Mouse (Mus musculus) forebrain, postnatal 0 days (tissue): ENCODE data around the gene Glt8d2. TPM values are rescaled to one million over a fixed set of nuclear protein-coding genes. Genes with fewer than 3 reads are reported as not detected.

Experiments
- ATAC-seq: fragments of 200-750 bp; cut with Nextera tagmentation; 2 replicates; pipeline ENCODE4 v1.8.0; 2017; ENCODE audit warnings: mild to moderate bottlenecking, moderate library complexity
- DNase-seq: peaks from one replicate; pipeline ENCODE4 v3.0.0-alpha.2; 2015
- H3K27ac ChIP-seq: fragments of 300-500 bp; sonication (generic); 2 replicates; pipeline ENCODE4 v1.5.1; 2014; ENCODE audit warnings: low read depth, mild to moderate bottlenecking, antibody characterized with exemption, low read length, moderate library complexity, mixed read lengths
- H3K27me3 ChIP-seq: fragments of 300-500 bp; sonication (generic); 2 replicates; pipeline ENCODE4 v1.6.1; 2014; ENCODE audit warnings: mild to moderate bottlenecking, low read length, mixed read lengths; ENCODE audit not compliant: insufficient read depth
- H3K36me3 ChIP-seq: fragments of 300-500 bp; sonication (generic); 2 replicates; pipeline ENCODE4 v1.6.1; 2014; ENCODE audit warnings: mild to moderate bottlenecking, moderate library complexity; ENCODE audit not compliant: insufficient read depth
- H3K4me1 ChIP-seq: fragments of 300-500 bp; sonication (generic); 2 replicates; pipeline ENCODE4 v1.6.1; 2014; ENCODE audit warnings: antibody characterized with exemption; ENCODE audit not compliant: insufficient read depth
- H3K4me2 ChIP-seq: fragments of 300-500 bp; sonication (generic); 2 replicates; pipeline ENCODE4 v1.6.1; 2014; ENCODE audit warnings: low read depth, mild to moderate bottlenecking, moderate library complexity
- H3K4me3 ChIP-seq: fragments of 300-500 bp; sonication (generic); 2 replicates; pipeline ENCODE4 v1.5.1; 2014; ENCODE audit warnings: low read depth, low read length, mixed read lengths
- H3K9ac ChIP-seq: fragments of 300-500 bp; sonication (generic); 2 replicates; pipeline ENCODE4 v1.6.1; 2014; ENCODE audit warnings: mild to moderate bottlenecking
- H3K9me3 ChIP-seq: fragments of 300-500 bp; sonication (generic); 2 replicates; pipeline ENCODE4 v1.6.1; 2016; ENCODE audit warnings: low read length
- CTCF ChIP-seq: sonication (generic); IDR thresholded peaks from 2 replicates; pipeline ENCODE4 v1.5.1; 2016; ENCODE audit warnings: antibody characterized with exemption, control low read depth, low read depth
- WGBS: fragments of 180-500 bp; shearing (Covaris S2); extraction: QIAGEN DNeasy Blood & Tissue Kit; methylation state at CpG from one replicate; pipeline ENCODE4 v1.1.7; 2014; 5-methylcytosine and 5-hydroxymethylcytosine counted together
- polyA plus RNA-seq: library from polyadenylated mRNA; unstranded; fragments of >200 nt; fragmentation: Nextera tagmentation; extraction: Ambion mirVana; gene quantifications from 2 replicates; pipeline ENCODE4 v1.2.1, GENCODE M21; 2015
- total RNA-seq: library from RNA; depleted of rRNA; stranded (reverse); fragments of >200 nt; gene quantifications from 2 replicates; pipeline ENCODE4 v1.2.3, GENCODE M21; 2014; rRNA removed

The Glt8d2 gene
- total and polyA plus RNA-seq, 2 experiments from 2014 or later = 1.9 to 2.4 TPM

- H3K27ac ChIP-seq = no peak overlapping the region
- peak overlapping the region; percentile 53 for H3K4me3 ChIP-seq
- no peak for ATAC-seq
- no peak for TF ChIP-seq CTCF
- no peaks in the 10 kb centered on the region for H3K36me3 ChIP-seq
- peak overlapping the region; percentile 65 for H3K4me2 ChIP-seq
- H3K4me1 ChIP-seq = peaks cover 10% of the 10 kb centered on the region; the same call in 1 of the 2 replicates
- no peaks in the 10 kb centered on the region for H3K27me3 ChIP-seq
- WGBS = 25% methylated on average over 9 of the region's 9 CpGs
- peak; percentile 8 for DNase-seq
- H3K9ac ChIP-seq = peak overlapping the region; percentile 86
- no peaks in the 10 kb centered on the region for H3K9me3 ChIP-seq
Observed at GRCm38 (mm10) chr10:82622235-82622634, 68.2 kb downstream of the Glt8d2 start.

Other genes with a start within 250 kb of the Glt8d2 start
- not detected in 2 replicates for gene Gm1553, start 198.0 kb downstream of the Glt8d2 start, total RNA-seq
- not detected in 2 replicates for gene Gm1553, start 198.0 kb downstream of the Glt8d2 start, polyA plus RNA-seq
- 21.0 and 28.7 TPM in 2 replicates for gene 1190007I07Rik, start 67.4 kb downstream of the Glt8d2 start, total RNA-seq
- gene 1190007I07Rik, start 67.4 kb downstream of the Glt8d2 start, polyA plus RNA-seq = 29.4 and 29.8 TPM in 2 replicates
- 85.0 and 99.5 TPM in 2 replicates for gene Tdg, start 60.8 kb downstream of the Glt8d2 start, total RNA-seq
- 132 and 142 TPM in 2 replicates for gene Tdg, start 60.8 kb downstream of the Glt8d2 start, polyA plus RNA-seq
- 31.2 and 31.5 TPM in 2 replicates for gene Hcfc2, start 5.5 kb upstream of the Glt8d2 start, total RNA-seq
- gene Hcfc2, start 5.5 kb upstream of the Glt8d2 start, polyA plus RNA-seq = 21.5 and 31.1 TPM in 2 replicates
- 69.2 and 78.1 TPM in 2 replicates for gene Nfyb, start 73.5 kb upstream of the Glt8d2 start, total RNA-seq
- gene Nfyb, start 73.5 kb upstream of the Glt8d2 start, polyA plus RNA-seq = 32.4 and 34.2 TPM in 2 replicates
- gene Txnrd1, start 143.3 kb upstream of the Glt8d2 start, total RNA-seq = 96.3 and 108 TPM in 2 replicates
- 74.5 and 81.5 TPM in 2 replicates for gene Txnrd1, start 143.3 kb upstream of the Glt8d2 start, polyA plus RNA-seq
- gene Eid3, start 176.0 kb upstream of the Glt8d2 start, total RNA-seq = 1.4 TPM in 2 replicates
- 0.14 and 0.30 TPM in 2 replicates for gene Eid3, start 176.0 kb upstream of the Glt8d2 start, polyA plus RNA-seq